Mouse (Mus musculus): ENCODE data around the gene Rab29.
"Not testable (repeated sequence)": the region's sequence is repeated elsewhere in the genome, so short reads cannot be mapped to it uniquely, and the experiment has no call there.

The Rab29 gene

DNA sequence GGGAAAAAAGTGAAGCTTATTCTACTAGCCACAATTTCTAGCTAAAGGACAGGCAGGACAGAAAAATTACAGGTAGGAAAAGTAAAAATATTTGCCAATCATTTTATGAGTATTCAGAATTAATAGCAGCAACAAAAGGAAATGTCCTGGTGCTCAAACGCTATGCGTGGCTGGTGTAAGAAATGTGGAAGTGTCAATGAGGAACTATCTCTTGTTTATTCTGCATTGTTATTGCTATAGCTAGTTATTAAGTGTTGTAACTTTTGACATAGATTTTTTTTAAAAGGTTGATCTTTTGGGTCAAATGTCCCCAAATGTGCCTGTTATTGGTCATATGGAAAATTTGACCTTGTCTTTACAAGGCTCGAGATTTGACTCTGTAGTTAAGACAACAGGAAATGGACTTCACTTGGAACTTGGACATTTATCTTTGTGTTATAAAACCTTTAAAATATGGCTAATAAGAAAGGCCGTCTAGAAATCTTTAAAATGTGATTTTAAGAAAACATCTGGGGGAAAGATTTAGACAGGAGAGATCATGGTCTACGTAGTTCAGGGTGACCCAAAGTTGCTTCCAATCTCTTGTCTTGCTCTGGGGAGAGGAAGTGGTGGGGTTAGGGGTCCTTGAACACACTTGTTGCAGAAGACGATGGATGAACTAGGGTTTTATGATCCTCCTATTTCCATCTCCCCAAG is 572 bp upstream of the Rab29 start:
- DNase-seq, result no peak

DNA sequence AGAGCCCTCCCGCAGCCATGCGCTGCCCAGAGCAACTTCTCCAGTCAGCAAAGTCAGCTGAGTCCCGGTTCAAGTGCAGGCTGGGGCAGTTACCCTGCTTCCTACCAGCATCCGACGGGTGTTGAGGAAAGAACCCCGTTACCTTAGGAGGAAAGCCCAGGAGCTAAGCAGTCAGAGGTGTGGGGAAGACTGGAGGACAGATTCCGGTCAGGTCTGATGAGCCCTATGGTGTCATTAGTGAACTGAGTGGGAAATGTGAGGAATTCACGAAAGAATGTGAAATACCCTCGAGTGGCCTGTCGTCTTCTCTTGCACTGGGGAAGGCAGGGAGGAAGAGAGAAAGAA is 894 bp downstream of the Rab29 start:
- no peak for DNase-seq

DNA sequence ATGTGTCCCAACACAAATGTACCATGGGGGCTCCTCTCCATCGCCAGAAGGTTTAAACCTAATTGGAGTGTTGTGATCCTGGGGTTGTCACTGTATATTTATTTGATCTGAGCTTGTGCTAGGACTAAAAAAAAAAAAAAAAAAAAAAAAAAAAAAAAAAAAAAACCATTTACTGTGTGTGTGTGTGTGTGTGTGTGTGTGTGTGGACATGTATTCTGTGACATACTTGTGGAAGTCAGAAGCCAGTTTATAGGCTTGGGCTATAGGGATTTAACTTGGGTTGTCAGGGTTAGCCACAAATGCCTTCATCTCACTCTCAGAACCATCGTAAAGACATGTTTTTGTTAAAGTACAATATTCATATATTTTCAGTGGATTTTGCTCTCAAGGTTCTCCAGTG is 2.5 kb downstream of the Rab29 start:
- DNase-seq, result no peak

DNA sequence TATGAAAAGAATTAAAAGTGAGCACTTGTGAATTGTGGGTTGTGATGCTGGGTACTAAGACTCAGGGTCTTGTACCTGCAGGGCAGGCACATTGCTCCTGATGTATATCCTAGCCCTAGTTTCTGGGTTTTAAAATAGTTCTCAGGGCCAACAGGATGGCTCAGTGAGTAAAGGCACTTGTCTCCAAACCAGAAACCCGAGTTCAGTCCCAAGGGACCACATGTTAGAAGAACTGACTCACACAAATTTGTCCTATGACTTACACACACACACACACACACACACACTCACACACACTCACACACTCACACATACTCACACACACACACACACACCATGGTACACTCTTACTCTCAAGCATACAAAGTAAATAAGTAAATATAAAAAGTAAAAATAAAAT is 5.8 kb downstream of the Rab29 start:
- DNase-seq, result no peak

DNA sequence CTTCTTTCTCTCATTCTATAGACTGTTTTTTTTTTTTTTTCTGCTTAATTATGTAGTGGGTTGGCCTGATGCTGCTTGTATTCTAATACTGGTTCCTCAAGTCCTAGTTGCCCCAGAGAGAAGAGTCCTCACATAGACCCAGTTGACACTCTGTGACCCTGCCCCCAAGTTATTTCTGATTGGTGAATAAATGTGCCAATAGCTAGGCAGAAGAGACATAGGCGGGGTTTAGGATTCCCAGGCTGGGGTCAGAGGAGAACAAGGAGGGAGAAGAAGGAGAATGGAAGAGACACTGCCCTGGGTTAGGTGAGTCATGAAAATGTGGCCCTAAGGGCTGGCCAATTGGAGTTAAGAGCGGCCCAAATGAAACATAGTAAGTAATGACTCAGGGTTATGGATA is 12.8 kb downstream of the Rab29 start:
- DNase-seq, result no peak

DNA sequence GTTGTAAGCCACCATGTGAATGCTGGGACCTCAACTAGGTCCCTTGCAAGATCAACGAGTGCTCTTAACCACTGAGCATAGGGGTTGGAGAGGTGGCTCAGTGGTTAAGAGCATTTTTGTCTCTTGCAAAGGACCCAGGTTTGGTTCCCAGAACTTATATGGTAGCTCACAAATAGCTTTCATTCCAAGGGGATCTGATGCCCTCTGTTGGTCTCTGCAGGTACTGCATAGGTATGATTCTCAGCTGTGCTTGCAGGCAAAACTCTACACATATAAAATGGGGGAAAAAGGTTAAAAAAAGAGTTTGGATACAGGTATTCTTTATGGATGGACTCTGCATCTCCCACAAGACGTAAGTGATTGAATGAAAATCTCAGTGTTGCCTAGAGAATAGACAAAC is 15.8 kb downstream of the Rab29 start:
- DNase-seq, result no peak

DNA sequence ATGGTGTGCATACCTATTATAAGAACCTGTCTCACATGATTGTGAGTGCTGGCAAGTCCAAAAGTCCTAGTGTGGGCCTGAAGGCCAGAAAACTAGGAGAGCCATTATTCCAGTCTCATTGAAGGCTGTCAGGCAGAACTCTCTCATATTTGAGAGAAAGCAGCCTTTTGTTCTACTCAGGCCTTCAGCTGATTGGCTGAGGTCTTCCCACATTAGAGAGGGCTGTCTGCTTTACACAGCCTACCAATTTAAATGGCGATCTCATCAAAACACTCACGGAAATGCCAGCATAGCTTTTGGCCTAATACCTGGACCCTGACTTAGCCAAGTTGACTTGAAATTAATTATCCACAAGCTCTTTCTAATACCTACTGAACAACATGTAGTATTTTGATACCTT is 19.1 kb downstream of the Rab29 start:
- DNase-seq, result no peak

DNA sequence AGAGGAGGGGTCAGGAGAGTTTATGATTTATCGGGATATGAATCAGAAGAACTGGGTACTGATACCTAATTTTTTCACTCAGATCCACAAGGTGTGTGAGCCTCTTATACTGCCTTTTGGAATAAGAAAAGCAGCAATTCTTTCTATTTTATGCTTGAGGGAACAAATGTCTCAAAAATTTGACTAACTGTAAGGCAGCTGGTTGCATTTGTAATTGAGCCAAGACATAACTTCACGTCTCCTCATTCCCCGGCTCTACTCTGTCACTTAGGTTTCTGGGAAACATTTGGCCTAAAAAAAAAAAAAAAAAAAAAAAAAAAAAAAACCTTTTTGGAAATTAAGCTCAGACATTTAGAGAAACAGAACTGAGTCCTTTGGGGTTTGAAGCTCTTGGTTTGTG is 19.6 kb downstream of the Rab29 start:
- no peak for DNase-seq

DNA sequence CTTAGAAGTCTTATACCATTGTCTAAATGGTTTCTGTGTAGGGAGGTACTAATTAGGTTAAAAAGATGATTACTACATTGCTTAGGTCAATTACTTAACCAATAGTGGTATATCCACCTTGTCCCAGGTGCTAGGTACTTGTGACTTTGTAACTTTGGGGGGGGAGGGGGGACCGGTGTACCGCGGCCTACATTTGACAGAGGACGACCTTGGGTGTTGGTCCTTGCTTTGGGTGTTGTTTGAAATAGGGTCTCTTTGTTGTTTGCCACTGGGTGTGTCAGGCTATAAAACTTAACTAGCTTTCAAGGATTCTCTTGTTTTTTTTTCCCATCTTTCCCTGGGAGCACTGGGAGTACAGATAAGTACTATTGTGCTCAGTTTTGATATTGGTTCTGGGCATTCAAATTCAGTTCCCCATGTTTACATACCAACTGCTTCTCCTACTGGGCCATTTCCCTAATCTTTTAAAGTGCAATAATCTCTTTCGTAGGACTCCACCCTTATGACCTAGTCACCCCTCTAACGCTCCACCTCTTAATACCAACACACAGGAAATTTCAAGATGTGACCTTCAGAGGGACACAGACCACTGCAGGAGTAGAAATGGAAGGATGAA is 23.1 kb downstream of the Rab29 start:
- no peak for DNase-seq

DNA sequence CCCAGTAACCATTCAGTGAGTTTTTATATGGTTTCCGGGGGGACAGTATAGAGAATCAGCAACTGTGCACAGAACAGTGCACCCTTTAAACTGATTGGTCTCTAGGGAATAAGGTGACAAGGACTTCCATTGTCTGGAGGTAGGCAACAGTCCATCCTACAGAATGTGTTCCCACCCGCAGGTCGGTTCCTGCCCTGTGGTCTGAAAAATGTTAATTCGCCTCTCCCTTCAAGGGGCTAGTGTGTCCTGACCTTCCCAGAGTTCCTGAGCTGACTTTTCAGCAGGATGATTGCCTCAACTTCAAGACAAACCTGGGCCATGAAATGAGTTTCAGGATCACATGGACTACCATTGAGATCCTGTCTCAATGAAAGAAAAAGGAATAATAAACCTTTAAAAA is 24.4 kb downstream of the Rab29 start:
- no peak for DNase-seq

DNA sequence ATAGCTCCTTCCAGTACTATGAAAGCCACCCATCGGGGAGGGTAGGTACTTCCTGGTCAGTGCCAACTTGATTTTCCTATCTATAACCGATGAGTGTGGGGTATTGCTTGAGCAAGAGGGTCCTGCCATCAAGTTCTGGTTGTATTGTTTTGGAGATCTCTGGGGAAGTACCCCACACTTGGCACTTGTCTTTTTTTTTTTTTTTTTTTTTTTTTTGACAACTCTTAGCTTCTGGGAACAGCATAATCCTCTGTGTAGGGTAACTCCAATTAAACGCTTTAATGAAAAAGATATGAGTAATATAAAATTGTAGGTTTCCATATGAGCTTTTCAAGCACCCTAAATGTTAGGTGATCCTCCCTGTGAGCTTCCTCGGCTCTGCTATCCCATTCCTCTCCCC is 35.7 kb downstream of the Rab29 start:
- DNase-seq, result no peak

DNA sequence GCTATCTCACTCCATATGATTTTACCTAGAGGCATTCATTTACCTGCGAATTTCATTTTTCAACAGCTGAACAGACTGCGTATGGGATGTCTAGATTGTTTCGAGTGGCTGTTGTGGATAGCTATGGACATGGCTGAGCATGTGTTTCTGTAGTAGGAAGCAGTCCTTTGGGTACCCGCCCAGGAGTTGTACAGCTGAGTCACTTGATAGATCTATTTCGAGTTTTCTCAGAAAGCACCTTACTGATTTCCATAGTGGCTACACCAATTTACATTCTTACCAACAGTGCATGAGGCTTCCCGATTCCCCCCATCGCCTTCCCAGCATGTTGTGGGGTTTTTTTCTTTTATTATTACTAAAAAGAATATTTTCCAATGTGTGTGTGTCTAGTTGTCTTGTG is 36.2 kb downstream of the Rab29 start:
- no peak for DNase-seq

DNA sequence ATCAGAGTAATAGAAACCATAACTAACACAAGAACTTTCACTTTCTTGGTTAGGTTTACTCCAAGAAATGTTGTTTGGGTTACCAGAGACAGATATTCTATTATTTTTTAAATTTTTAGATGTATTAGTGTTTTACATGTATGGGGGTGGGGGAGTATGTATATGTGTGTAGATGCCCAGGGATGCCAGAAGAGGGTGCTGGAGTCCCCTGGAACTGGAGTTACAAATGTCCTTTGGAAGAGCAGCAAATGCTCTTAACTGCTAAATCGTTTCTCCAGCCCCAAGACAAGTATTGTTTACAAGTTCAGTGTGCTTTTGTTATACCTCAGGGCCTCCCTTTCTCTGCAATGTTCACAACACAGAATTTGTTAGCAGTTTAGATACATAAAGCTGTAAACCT is 38.5 kb downstream of the Rab29 start:
- no peak for DNase-seq

DNA sequence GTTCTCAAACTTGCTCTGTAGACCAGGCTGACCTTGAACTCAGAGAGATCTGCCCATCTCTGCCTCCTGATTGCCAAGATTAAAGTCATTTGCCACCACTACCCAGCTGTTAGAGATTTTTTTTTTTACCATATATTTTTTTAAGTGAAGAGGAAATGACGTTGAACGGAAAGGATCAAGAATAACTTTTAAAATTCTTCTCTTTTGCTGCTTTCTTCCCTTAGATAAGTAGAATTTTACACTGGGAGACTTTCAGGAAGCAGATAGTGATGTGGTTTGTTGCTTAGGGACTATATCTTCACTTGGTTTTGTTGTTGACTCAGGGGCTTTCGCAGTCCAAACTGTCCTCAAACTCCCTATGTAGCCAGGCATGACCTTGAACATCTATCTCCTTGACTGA is 41.4 kb downstream of the Rab29 start:
- no peak for DNase-seq

DNA sequence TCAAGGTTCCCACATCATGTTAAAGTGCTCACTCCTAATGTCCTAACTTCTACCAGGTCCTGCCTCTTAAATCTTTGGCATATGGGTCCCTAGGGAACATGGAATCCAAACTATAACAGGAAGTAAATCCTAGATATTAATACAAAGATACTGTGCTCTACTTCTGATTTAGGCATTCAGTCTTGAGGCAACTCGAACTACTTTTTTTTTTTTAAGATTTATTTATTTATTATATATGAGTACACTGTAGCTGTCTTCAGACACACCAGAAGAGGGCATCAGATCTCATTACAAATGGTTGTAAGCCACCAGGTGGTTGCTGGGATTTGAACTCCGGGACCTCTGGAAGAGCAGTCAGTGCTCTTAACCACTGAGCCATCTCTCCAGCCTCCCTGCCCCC is 42.2 kb downstream of the Rab29 start:
- DNase-seq, result not testable (repeated sequence)

DNA sequence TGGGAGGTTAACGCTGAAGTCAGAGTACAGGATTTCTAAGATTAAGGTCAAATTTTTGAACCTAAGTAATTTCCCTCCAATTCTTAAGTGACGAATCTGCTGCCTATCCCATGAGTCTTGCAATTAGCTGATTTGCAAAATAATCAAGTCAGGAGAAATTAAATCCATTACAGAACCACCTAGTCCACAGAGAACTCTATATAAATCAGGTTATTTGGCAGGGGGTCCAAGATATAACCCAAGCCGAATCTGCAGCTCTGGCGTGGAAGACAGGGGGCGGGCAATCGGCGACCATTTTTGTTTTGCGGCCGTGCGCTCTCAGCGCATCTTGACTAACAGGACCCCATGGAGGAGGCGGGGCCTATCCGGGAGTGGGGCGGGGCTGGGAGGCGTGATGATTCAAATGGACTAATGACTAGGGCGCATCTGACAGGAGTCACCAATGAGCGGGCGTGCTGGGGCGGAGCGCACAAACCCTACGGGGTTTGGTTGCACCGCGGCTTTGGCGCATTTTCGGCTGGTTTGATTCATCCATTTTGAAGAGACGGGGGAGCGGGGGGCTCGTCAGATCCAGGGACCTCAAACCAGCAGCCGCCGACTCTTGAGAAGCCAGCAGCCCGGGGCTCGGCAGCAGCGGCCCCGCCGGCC is 43.1 kb downstream of the Rab29 start, which contains the start of gene Nucks1:
Gene Nucks1 (plus strand): TSS at position 534 of the 648 bp plus-strand sequence.
- peak; percentile 99 for DNase-seq

DNA sequence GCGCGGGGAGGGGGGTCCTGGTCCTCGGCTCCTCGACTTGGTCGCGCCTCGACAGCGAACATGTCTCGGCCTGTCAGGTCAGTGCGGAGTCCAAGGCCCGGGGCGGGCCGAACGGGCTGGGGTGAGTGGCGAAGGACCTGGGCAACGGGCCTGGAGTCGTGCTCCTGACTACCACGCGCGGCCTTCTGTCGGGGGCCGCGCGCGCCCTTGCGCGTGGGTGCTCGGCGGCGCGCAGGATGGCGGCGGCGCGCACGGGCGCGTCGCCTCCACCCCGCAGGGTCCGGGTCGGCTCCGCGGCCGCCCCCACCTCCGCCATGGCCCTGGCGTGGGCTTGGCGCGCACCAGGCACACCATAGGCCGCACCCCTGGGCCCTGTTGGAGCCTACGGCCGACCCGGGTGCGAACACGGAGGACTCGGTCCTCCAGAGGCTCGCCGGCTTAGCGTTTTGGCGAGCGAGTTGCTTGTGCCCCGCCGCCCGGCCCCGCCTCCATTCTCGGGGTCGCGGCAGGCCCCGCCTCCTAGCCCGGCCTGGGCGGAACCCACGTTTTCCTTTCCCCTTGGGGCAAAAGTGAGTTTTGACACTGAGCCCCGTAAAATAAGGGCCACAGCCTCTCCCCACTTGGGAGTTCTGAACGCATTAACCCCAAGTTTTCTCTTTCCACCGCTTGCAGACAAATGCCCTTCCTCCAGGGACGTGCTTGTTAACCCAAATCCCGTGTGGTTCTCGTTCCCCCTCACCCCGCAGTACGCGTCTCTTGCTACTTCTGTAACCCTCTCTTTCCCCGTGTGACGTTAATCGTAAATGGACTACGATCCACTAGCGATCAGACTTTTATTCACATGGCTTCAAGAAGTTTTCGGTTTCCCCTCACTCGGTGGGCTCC is 43.9 kb downstream of the Rab29 start:
- peak; percentile 65 for DNase-seq

DNA sequence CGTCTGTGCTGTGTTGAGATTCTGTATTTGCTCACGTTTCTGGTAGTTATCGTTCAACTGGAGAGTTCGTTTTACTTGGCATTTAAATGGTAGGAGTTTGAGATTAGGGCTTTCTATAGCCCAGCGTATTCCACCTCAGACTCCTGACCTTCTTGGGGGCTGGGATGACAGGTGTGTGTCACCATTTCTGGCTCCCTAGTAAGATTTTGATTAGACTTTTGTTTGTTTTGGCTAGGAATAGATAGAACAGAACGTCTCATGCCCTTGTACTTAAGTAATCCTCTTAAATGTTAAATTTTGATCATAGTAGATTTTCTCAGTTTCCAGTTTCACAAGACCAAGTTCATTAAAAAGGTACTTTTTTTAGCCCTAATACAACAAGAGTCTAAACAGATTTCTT is 50.6 kb downstream of the Rab29 start:
- DNase-seq, result no peak

DNA sequence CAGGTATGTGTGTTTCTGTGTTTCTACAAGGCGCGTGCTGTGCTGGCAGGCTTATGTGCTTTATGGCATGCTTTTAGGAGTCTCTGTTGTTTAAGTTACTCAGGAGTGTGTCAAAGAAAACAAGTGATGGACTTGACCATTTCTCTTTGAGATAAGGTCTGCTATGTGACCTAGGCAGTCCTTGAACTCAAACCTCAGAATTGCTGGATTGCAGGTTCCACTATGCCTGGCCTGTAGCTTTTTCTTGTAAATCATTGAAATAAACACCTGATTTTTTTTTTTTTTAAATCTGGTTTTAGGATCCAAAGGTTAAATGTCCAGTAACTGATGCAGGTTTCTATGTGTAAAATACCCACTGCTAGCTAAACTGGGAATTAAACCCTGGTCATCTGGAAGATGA is 52.0 kb downstream of the Rab29 start:
- no peak for DNase-seq

DNA sequence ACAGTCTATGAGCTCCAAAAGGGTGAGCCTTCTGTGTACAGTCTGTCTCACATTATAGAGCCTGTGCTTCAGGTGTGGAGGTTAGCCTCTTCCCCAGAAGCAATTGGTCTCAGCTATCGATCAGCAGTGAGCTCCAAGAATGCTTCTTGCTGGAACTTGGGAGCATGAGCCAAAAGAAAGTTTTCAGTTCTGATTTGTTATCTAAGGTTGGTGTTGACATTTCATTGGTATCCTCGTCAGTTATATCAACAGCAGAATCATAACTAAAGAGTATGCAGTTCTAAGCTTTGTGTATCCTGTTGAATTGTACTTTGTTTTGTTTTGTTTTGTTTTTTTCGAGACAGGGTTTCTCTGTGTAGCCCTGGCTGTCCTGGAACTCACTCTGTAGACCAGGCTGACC is 55.1 kb downstream of the Rab29 start:
- no peak for DNase-seq
